Mouse (Mus musculus): ENCODE data around the gene Pnpla6.

The Pnpla6 gene

GRCm38 (mm10) chr8:3515260-3515671 is at the start of gene Pnpla6:
TSS of gene Pnpla6 (plus strand) at chr8:3515384.
- peak; percentile 74 for DNase-seq (ENCODE audit: low spot score)

GRCm38 (mm10) chr8:3467006-3467885 is 47.9 kb upstream of the Pnpla6 start, which contains the start of gene Pex11g:
TSS of gene Pex11g (minus strand) at chr8:3467680.
- peak; percentile 82 for DNase-seq (ENCODE audit: low spot score)

GRCm38 (mm10) chr8:3467886-3468545 is 47.2 kb upstream of the Pnpla6 start:
- no peak for DNase-seq (ENCODE audit: low spot score)

GRCm38 (mm10) chr8:3468838-3469237 is 46.3 kb upstream of the Pnpla6 start:
- DNase-seq (ENCODE audit: low spot score): no peak

GRCm38 (mm10) chr8:3470562-3470961 is 44.6 kb upstream of the Pnpla6 start, which contains the start of gene Tex45:
TSS of gene Tex45 (plus strand) at chr8:3470862.
- DNase-seq (ENCODE audit: low spot score): no peak

- DNase-seq (ENCODE audit: low spot score): no peak
These were observed 39.3 kb upstream of the Pnpla6 start for GRCm38 (mm10) chr8:3475715-3476429.

- DNase-seq (ENCODE audit: low spot score): no peak
These were observed 34.9 kb upstream of the Pnpla6 start for GRCm38 (mm10) chr8:3480221-3480785.

- DNase-seq (ENCODE audit: low spot score): no peak
These were observed 33.6 kb upstream of the Pnpla6 start for GRCm38 (mm10) chr8:3481605-3482004.

GRCm38 (mm10) chr8:3482240-3482740 is 32.9 kb upstream of the Pnpla6 start:
- DNase-seq (ENCODE audit: low spot score): no peak

GRCm38 (mm10) chr8:3483546-3483945 is 31.6 kb upstream of the Pnpla6 start:
- no peak for DNase-seq (ENCODE audit: low spot score)

- no peak for DNase-seq (ENCODE audit: low spot score)
These were observed 30.0 kb upstream of the Pnpla6 start for GRCm38 (mm10) chr8:3485192-3485591.

GRCm38 (mm10) chr8:3492901-3493844 is 22.0 kb upstream of the Pnpla6 start, which contains the start of gene Zfp358:
TSS of gene Zfp358 (plus strand) at chr8:3493138.
- DNase-seq (ENCODE audit: low spot score): peak; percentile 22

GRCm38 (mm10) chr8:3493845-3494208 is 21.4 kb upstream of the Pnpla6 start:
- no peak for DNase-seq (ENCODE audit: low spot score)

GRCm38 (mm10) chr8:3495578-3496427 is 19.4 kb upstream of the Pnpla6 start:
- no peak for DNase-seq (ENCODE audit: low spot score)

GRCm38 (mm10) chr8:3496428-3496748 is 18.8 kb upstream of the Pnpla6 start:
- DNase-seq (ENCODE audit: low spot score): no peak

- no peak for DNase-seq (ENCODE audit: low spot score)
These were observed 16.6 kb upstream of the Pnpla6 start for GRCm38 (mm10) chr8:3498583-3498982.

GRCm38 (mm10) chr8:3499751-3500150 is 15.4 kb upstream of the Pnpla6 start:
- DNase-seq (ENCODE audit: low spot score): no peak

- peak; percentile 97 for DNase-seq (ENCODE audit: low spot score)
These were observed 14.7 kb upstream of the Pnpla6 start, which contains the start of gene Mcoln1 for GRCm38 (mm10) chr8:3500235-3501090. TSS of gene Mcoln1 (plus strand) at chr8:3500457.

GRCm38 (mm10) chr8:3502217-3502616 is 13.0 kb upstream of the Pnpla6 start:
- no peak for DNase-seq (ENCODE audit: low spot score)

Data from spleen, adult 12 weeks (tissue).